Mouse (Mus musculus): ENCODE measurements around the gene Stx6.

GRCm38 (mm10) chr1:155188656-155189055, 30.1 kb downstream of the Stx6 start:
- TF ChIP-seq POLR2A (IDR thresholded peaks at IDR 0.05; ENCODE audit: borderline replicate concordance, low read depth, low read length), result no peak
- no peak for TF ChIP-seq CTCF (IDR thresholded peaks at IDR 0.05; ENCODE audit: low read depth, low read length)

All from bone marrow macrophage, adult 2 months (primary cell).